Mouse (Mus musculus) thymus, postnatal 36 days (tissue): ENCODE measurements around the gene Flt3.

Source experiments
- DNase-seq, 2 experiments: peaks; one replicate each; pipeline ENCODE4 v3.0.0; 2022; ENCODE audit warnings: mixed read lengths in 2 of 2

Flt3 gene

GRCm38 (mm10) chr5:147351931-147352330 lies 48.4 kb downstream of the Flt3 start:
- no peak for DNase-seq

- no peak for DNase-seq
Observed at GRCm38 (mm10) chr5:147345981-147346380, 54.3 kb downstream of the Flt3 start.

GRCm38 (mm10) chr5:147343904-147344303 lies 56.4 kb downstream of the Flt3 start:
- DNase-seq = no peak

GRCm38 (mm10) chr5:147342901-147343300 lies 57.4 kb downstream of the Flt3 start:
- no peak for DNase-seq

GRCm38 (mm10) chr5:147340741-147341414 lies 59.4 kb downstream of the Flt3 start:
- DNase-seq = peak; percentile 72 to 79

GRCm38 (mm10) chr5:147339560-147339959 lies 60.7 kb downstream of the Flt3 start:
- peak; percentile 41 to 55 for DNase-seq

- DNase-seq = no peak
Observed at GRCm38 (mm10) chr5:147338967-147339366, 61.3 kb downstream of the Flt3 start.

GRCm38 (mm10) chr5:147332711-147333110 lies 67.6 kb downstream of the Flt3 start:
- DNase-seq = no peak

GRCm38 (mm10) chr5:147331547-147331946 lies 68.7 kb downstream of the Flt3 start:
- DNase-seq = peak; percentile 82 to 85

GRCm38 (mm10) chr5:147329946-147330345 lies 70.3 kb downstream of the Flt3 start:
- DNase-seq = no peak

GRCm38 (mm10) chr5:147327636-147328035 lies 72.7 kb downstream of the Flt3 start:
- no peak for DNase-seq

GRCm38 (mm10) chr5:147325931-147326330 lies 74.4 kb downstream of the Flt3 start:
- no peak for DNase-seq

GRCm38 (mm10) chr5:147323237-147323917 lies 76.9 kb downstream of the Flt3 start:
- peak; percentile 82 to 84 for DNase-seq

GRCm38 (mm10) chr5:147322183-147322582 lies 78.1 kb downstream of the Flt3 start, which contains the start of gene Urad:
TSS of gene Urad (minus strand) at chr5:147322440.
- no peak for DNase-seq

- DNase-seq = no peak
Observed at GRCm38 (mm10) chr5:147319653-147320052, 80.6 kb downstream of the Flt3 start.

GRCm38 (mm10) chr5:147317991-147318390 lies 82.3 kb downstream of the Flt3 start:
- no peak for DNase-seq

GRCm38 (mm10) chr5:147317321-147317720 lies 83.0 kb downstream of the Flt3 start:
- no peak for DNase-seq

- no peak for DNase-seq
Observed at GRCm38 (mm10) chr5:147315432-147316075, 84.7 kb downstream of the Flt3 start.

- DNase-seq = no peak
Observed at GRCm38 (mm10) chr5:147314646-147315431, 85.5 kb downstream of the Flt3 start.

- DNase-seq = no peak
Observed at GRCm38 (mm10) chr5:147312830-147313685, 87.2 kb downstream of the Flt3 start.

GRCm38 (mm10) chr5:147309786-147310185 lies 90.5 kb downstream of the Flt3 start:
- DNase-seq = no peak

GRCm38 (mm10) chr5:147308451-147308850 lies 91.8 kb downstream of the Flt3 start:
- no peak for DNase-seq
